Mouse (Mus musculus) layer of hippocampus, adult 11-12 months (tissue): ENCODE data around the gene Tmem254a.
"Not testable (repeated sequence)": the region's sequence is repeated elsewhere in the genome, so short reads cannot be mapped to it uniquely, and the experiment has no call there.

ENCODE experiments used
- DNase-seq: peaks from one replicate; pipeline ENCODE4 v3.0.0; 2022; ENCODE audit warnings: low spot score

Tmem254a gene

DNA sequence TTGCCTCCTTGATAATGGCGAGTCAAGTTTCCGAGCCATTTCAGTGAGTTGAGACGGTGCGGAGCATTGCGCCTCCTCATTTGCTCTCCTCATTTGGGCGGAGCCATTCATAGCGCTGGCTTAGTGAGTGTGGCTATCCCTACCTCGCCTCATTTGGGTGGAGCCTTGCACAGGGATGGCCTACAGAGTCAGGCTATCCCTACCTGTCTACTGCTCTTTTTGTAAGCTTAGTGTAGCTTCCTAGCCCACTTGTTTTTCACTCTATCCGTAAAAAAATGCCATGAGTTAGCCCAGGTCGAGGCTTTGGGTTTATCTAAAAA lies at the start of gene Tmem254a:
Tmem254a (minus strand) TSS at position 111 of the 320 bp plus-strand sequence.
- not testable (repeated sequence) for DNase-seq

- DNase-seq = not testable (repeated sequence)
These were observed 30.4 kb upstream of the Tmem254a start for GRCm38 (mm10) chr14:25957861-25958260.

DNA sequence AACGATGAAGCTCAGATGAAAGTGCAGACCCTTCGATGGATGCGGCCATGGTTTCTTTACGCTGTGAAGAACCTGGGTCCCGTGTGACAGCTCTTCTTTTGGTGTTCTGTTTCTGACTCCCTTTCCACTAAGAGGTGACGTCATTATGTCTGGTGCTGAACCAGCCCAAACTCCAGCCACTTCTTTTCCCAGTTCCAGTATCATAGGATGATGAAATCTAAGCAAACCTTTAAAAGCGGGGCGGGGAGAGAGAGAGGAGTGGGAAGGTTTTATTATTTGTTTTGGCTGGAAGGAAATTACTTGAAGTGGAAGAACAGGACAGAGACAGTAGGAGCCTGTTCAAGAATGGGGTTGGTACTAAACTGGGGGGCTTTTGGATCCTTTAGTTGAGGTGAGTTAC lies 10.5 kb upstream of the Tmem254a start, which contains the start of gene Cphx1:
Cphx1 (plus strand) TSS at position 301 of the 400 bp plus-strand sequence.
- not testable (repeated sequence) for DNase-seq

GRCm38 (mm10) chr14:25936867-25937630 lies 9.6 kb upstream of the Tmem254a start:
- DNase-seq = not testable (repeated sequence)

- DNase-seq = not testable (repeated sequence)
These were observed 484 bp downstream of the Tmem254a start for GRCm38 (mm10) chr14:25926814-25927561.

DNA sequence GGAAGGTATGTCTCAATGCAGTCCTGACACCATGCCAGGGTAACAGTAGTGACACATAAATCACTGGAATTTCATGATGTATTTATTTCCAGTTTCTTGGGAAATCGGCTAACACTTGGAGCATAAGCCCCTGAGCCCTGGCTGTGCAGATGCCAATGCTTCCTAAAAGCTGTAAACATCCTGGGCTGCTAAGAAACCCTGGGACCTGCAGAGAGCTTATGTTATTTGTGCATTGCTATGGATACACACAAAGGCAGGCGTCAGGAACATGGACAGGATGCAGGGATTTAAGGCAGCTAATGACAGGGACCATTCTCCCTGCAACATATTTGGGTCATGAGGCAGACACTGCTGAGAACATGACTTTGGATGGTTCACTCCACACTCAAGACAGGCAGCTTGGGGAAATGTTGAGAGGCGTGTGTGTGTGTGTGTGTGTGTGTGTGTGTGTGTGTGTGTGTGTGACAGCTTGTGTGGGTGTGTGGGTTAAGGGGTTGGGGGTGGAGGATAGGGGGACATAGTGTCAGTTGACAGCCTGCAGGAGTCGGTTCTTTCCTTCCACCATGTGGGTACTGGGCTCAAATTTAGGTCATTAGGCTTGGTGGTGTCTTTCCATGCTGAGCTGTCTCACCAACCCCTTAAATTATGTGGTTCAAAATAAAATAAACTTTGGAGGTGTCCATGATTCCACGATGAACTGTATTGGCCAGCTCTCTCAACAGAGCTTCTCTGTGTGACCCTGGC lies 8.9 kb downstream of the Tmem254a start:
- not testable (repeated sequence) for DNase-seq

DNA sequence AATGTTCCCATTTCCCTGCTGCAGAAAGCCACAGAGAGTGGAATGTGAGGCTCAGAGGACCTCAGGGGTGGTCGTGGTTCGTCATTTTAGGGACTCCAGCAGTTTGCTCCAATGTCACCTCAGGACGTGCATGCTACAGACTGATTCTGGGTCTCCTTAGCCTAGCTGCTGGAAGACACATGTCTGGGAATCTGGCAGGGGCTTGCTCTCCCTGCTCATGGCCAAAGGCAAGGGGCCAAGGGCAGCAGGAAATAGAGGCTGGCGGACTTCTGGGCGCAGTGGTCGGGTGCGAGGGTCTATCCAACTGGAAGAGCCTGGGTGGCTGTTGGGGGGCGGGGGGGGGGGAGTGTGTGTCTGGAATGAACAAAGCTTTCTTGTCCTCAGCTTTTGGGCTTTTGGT lies 18.5 kb downstream of the Tmem254a start:
- not testable (repeated sequence) for DNase-seq

DNA sequence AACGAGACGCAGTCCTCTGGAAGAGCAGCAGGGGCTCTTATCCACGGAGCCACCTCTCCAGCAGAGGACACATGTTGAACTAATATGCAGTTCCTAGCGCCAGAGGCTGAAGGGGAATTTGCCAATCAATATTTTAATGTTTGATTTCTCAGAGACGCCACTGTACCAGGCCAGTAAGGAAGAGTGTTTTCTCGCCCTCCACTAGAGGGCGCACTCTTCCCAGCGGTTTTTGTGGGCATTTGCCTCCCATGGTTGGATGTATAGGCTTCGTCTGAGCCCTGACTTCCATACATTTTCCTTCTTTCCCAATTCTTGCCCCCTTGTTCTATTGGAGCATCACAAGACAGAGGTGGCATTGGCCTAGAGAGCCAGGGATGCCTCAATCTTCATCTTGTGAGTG lies 20.2 kb downstream of the Tmem254a start:
- not testable (repeated sequence) for DNase-seq

- not testable (repeated sequence) for DNase-seq
These were observed 22.2 kb downstream of the Tmem254a start for GRCm38 (mm10) chr14:25905243-25905642.

DNA sequence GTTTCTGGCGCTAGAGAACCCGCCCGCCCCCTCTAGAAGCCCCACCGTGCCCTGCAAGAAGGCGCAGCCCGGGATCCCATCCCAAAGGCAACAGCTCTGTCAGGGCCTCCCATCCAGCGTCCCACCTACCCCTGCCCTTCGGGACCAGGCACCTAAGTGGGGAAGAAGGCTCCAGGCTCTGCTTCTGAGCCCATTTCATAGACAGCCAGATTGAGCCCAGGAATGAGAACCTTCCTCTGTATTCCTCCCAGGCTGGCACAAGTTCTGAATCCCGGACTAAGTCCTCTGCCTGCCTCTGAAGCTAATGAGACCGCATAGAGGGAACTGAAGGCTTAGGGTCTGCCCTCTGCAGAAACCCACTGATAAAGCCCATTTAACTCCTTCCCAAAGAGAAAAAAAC lies 24.5 kb downstream of the Tmem254a start, which contains the start of gene Plac9a:
Plac9a (minus strand) TSS at position 101 of the 400 bp plus-strand sequence.
- not testable (repeated sequence) for DNase-seq

DNA sequence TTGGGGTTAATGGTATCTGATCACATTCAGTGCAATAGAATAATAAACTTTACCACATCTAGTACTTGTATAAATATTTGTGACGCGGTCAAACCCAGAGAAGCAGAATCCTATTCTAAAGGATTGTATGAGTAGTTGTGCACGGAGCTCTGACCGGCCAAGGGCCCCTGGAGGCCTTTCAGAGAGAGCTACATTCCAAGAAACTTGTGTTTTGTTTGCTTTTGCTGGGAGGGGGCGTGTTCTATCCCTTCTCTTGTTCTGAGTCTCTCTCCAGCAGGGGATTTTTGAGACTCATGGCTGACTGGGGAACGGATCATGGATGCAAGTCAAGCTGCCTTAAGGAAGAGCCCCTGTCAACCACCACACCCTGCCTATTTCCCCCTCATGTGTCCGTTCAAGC lies 31.8 kb downstream of the Tmem254a start:
- DNase-seq = not testable (repeated sequence)

GRCm38 (mm10) chr14:25894566-25894965 lies 32.9 kb downstream of the Tmem254a start:
- not testable (repeated sequence) for DNase-seq

DNA sequence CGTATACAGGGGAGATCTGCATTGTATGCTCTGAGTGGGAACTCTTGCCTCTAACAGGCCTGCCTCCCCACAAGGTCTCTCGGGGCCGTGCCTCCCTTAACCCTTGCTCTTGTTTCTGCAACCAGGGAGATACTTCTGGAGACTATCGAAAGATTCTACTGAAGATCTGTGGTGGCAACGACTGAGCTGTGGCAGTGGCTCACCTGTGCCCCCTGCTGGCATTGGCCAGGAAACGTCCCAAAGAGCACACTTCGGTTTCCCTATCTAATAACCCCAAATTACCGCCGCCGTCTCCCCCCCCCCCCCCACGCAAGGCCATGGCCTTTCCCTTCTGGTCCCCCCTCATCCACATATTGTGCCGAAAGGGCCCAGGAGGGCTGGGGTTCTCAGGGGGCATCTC lies 41.6 kb downstream of the Tmem254a start:
- not testable (repeated sequence) for DNase-seq

GRCm38 (mm10) chr14:25881769-25882168 lies 45.7 kb downstream of the Tmem254a start:
- DNase-seq = not testable (repeated sequence)

DNA sequence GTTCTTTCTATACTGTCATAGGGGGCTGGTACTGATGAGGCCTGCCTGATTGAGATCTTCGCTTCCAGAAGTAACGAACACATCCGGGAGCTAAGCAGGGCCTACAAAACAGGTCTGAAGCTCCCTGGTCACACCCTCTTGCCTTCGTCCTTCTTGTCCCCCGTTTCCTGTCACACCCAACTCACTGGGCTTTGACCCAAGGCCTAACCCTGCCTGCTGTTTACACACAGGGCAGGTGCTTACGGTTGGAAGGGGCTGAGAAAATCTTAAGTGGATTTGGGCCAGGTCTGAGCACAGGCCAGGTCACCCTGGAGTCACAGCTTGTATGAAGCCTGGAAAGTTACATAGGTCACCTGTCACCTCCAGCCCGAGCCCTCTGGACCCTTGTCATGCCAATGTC lies 50.8 kb downstream of the Tmem254a start:
- DNase-seq = not testable (repeated sequence)
